Mouse (Mus musculus) forebrain, embryonic 11.5 days (tissue): ENCODE results near the gene Gm6592. TPM values are rescaled to one million over a fixed set of nuclear protein-coding genes. Genes with fewer than 3 reads are reported as not detected.

ENCODE experiments used
- ATAC-seq: fragments of 200-750 bp; cut with Nextera tagmentation; replicated peaks from 2 replicates; pipeline ENCODE4 v1.8.0; 2017; ENCODE audit warnings: moderate TSS enrichment; ENCODE audit not compliant: low FRiP score
- DNase-seq: peaks from one replicate; pipeline ENCODE4 v3.0.0-alpha.2; 2017; ENCODE audit warnings: low spot score
- H3K27ac ChIP-seq: fragments of 300-500 bp; sonication (generic); 2 replicates; pipeline ENCODE4 v1.5.1; 2014; ENCODE audit warnings: low read depth, low read length
- H3K27me3 ChIP-seq: fragments of 300-500 bp; sonication (generic); 2 replicates; pipeline ENCODE4 v1.6.1; 2014; ENCODE audit warnings: mild to moderate bottlenecking, low read length, mixed read lengths; ENCODE audit not compliant: control insufficient read depth, insufficient read depth
- H3K36me3 ChIP-seq: fragments of 300-500 bp; sonication (generic); 2 replicates; pipeline ENCODE4 v1.6.1; 2014; ENCODE audit warnings: mild to moderate bottlenecking, low read length, moderate library complexity, mixed read lengths; ENCODE audit not compliant: control insufficient read depth, insufficient read depth
- H3K4me1 ChIP-seq: fragments of 300-500 bp; sonication (generic); replicated peaks from 2 replicates; pipeline ENCODE4 v1.6.1; 2014; ENCODE audit warnings: low read length, mixed read lengths; ENCODE audit not compliant: control insufficient read depth, insufficient read depth
- H3K4me2 ChIP-seq: fragments of 300-500 bp; sonication (generic); 2 replicates; pipeline ENCODE4 v1.6.1; 2014; ENCODE audit warnings: low read depth, mild to moderate bottlenecking, low read length, moderate library complexity, mixed read lengths; ENCODE audit not compliant: severe bottlenecking
- H3K4me3 ChIP-seq: fragments of 300-500 bp; sonication (generic); 2 replicates; pipeline ENCODE4 v1.5.1; 2014; ENCODE audit warnings: low read depth, low read length
- H3K9ac ChIP-seq: fragments of 300-500 bp; sonication (generic); 2 replicates; pipeline ENCODE4 v1.6.1; 2014; ENCODE audit warnings: low read length
- H3K9me3 ChIP-seq: fragments of 300-500 bp; sonication (generic); 2 replicates; pipeline ENCODE4 v1.6.1; 2016; ENCODE audit warnings: low read length, mixed read lengths; ENCODE audit not compliant: control insufficient read depth
- WGBS: fragments of 180-500 bp; shearing (Covaris S2); extraction: QIAGEN DNeasy Blood & Tissue Kit; methylation state at CpG from one replicate; pipeline ENCODE4 v1.1.7; 2014; 5-methylcytosine and 5-hydroxymethylcytosine counted together
- polyA plus RNA-seq: library from polyadenylated mRNA; unstranded; fragments of >200 nt; fragmentation: Nextera tagmentation; extraction: Ambion mirVana; gene quantifications from 2 replicates; pipeline ENCODE4 v1.2.1, GENCODE M21; 2014

Gene Gm6592
- polyA plus RNA-seq, 1 experiment from 2014 or later, result not detected

- Histone ChIP-seq H3K36me3 (no peaks in the 10 kb centered on the region), H3K9me3 (no peaks in the 10 kb centered on the region), H3K4me2 (peak overlapping the region; percentile 56), H3K4me3 (peak overlapping the region; percentile 46), H3K9ac (peak overlapping the region; percentile 70), H3K27me3 (no peaks in the 10 kb centered on the region), H3K4me1 (no peaks in the 10 kb centered on the region), H3K27ac (peak overlapping the region; percentile 62)
- peak; percentile 64 for DNase-seq
- 20% methylated on average over 19 of the region's 42 CpGs for WGBS
- peak; percentile 73 for ATAC-seq
Measured at GRCm38 (mm10) chrX:8893182-8893651, 49.4 kb downstream of the Gm6592 start.

Other genes starting within 250 kb of the Gm6592 start
- not detected in 2 replicates for gene Ssxb8, start 153.2 kb upstream of the Gm6592 start, polyA plus RNA-seq
- gene Ssx9, start 95.6 kb upstream of the Gm6592 start, polyA plus RNA-seq, result not detected in 2 replicates
- gene Ssxb5, start 40.3 kb upstream of the Gm6592 start, polyA plus RNA-seq, result not detected in 2 replicates
- gene Gm5751, start 30.3 kb downstream of the Gm6592 start, polyA plus RNA-seq, result not detected in 2 replicates
- gene B630019K06Rik, start 48.4 kb downstream of the Gm6592 start, polyA plus RNA-seq, result 6.3 and 7.1 TPM in 2 replicates
- gene Fthl17b, start 119.0 kb downstream of the Gm6592 start, polyA plus RNA-seq, result not detected in 2 replicates
- not detected in 2 replicates for gene Fthl17c, start 132.6 kb downstream of the Gm6592 start, polyA plus RNA-seq
- gene Fthl17d, start 142.8 kb downstream of the Gm6592 start, polyA plus RNA-seq, result not detected in 2 replicates
- not detected in 2 replicates for gene Fthl17e, start 189.5 kb downstream of the Gm6592 start, polyA plus RNA-seq
- not detected in 2 replicates for gene Fthl17f, start 219.0 kb downstream of the Gm6592 start, polyA plus RNA-seq